Comparison of ENCODE assay signal across 26 mouse cellular contexts in genomic region chr16:28408294-28408693, GRCm38 (mm10).
A peak's percentile ranks its signal among the peaks of the same experiment; 100 is the strongest.
DNase-seq lines count a peak whose midpoint lies in the region; ATAC-seq and TF ChIP-seq lines count a peak whose summit lies in the region.
"Had no signal": no experiment of that assay in that cellular context is flagged by ENCODE, and none has a peak within 500 bp of the region (broad histone marks: within the 10 kb centered on the region; RNA-seq: fewer than 3 reads in every experiment).

No protein-coding gene starts in this region.

- no peak; the same call in 1 of the 2 replicates for ATAC-seq in midbrain, embryonic 14.5 days (ENCODE audit: low FRiP score, low TSS enrichment)
- ATAC-seq in heart, embryonic 11.5 days (replicated peaks; ENCODE audit: insufficient number of reproducible peaks, low FRiP score, low TSS enrichment) = no peak
- ATAC-seq: forebrain, embryonic 15.5 days; intestine, embryonic 16.5 days; lung, postnatal 0 days had no signal

- no peaks in the 10 kb centered on the region for H3K9me3 ChIP-seq in midbrain, embryonic 14.5 days (ENCODE audit: control insufficient read depth, low read length)
- H3K9me3 ChIP-seq in midbrain, embryonic 10.5 days (replicated peaks) = no peaks in the 10 kb centered on the region
- no peaks in the 10 kb centered on the region for H3K9me3 ChIP-seq in heart, embryonic 11.5 days (replicated peaks; ENCODE audit: control insufficient read depth, low read length)
- H3K9me3 ChIP-seq: embryonic facial prominence, embryonic 13.5 days; forebrain, embryonic 10.5 days; forebrain, embryonic 15.5 days; heart, embryonic 13.5 days; limb, embryonic 13.5 days; neural tube, embryonic 12.5 days had no signal

- H3K27ac ChIP-seq in midbrain, embryonic 14.5 days (replicated peaks; ENCODE audit: low read depth, low read length) = no peak overlapping the region
- H3K27ac ChIP-seq in midbrain, embryonic 10.5 days (replicated peaks) = no peak overlapping the region
- H3K27ac ChIP-seq in heart, embryonic 11.5 days (ENCODE audit: low read depth, low read length) = no peak overlapping the region
- no peak overlapping the region for H3K27ac ChIP-seq in thymus, adult 2 months (ENCODE audit: control insufficient read depth, insufficient read depth, low read length)
- H3K27ac ChIP-seq: embryonic facial prominence, embryonic 13.5 days; forebrain, embryonic 10.5 days; forebrain, embryonic 15.5 days; heart, adult 2 months; heart, embryonic 13.5 days; limb, embryonic 13.5 days; neural tube, embryonic 12.5 days had no signal

- H3K4me3 ChIP-seq in midbrain, embryonic 14.5 days (replicated peaks; ENCODE audit: low read depth, low read length) = no peak overlapping the region
- H3K4me3 ChIP-seq in midbrain, embryonic 10.5 days = no peak overlapping the region
- no peak overlapping the region for H3K4me3 ChIP-seq in heart, embryonic 11.5 days (ENCODE audit: low read depth, low read length)
- no peak overlapping the region for H3K4me3 ChIP-seq in thymus, adult 2 months (ENCODE audit: control insufficient read depth, insufficient read depth, low read length)
- H3K4me3 ChIP-seq: embryonic facial prominence, embryonic 13.5 days; forebrain, embryonic 10.5 days; forebrain, embryonic 15.5 days; heart, adult 2 months; heart, embryonic 13.5 days; limb, embryonic 13.5 days; neural tube, embryonic 12.5 days had no signal

- H3K36me3 ChIP-seq in midbrain, embryonic 14.5 days (ENCODE audit: control insufficient read depth, insufficient read depth, low read length) = no peaks in the 10 kb centered on the region
- no peaks in the 10 kb centered on the region for H3K36me3 ChIP-seq in midbrain, embryonic 10.5 days
- no peaks in the 10 kb centered on the region for H3K36me3 ChIP-seq in heart, embryonic 11.5 days (ENCODE audit: control insufficient read depth, insufficient read depth, low read length)
- H3K36me3 ChIP-seq in thymus, adult 2 months (ENCODE audit: control insufficient read depth, insufficient read depth, low read length) = no peaks in the 10 kb centered on the region
- H3K36me3 ChIP-seq: embryonic facial prominence, embryonic 13.5 days; forebrain, embryonic 10.5 days; forebrain, embryonic 15.5 days; heart, embryonic 13.5 days; limb, embryonic 13.5 days; neural tube, embryonic 12.5 days had no signal

- H3K4me1 ChIP-seq in midbrain, embryonic 14.5 days (ENCODE audit: control insufficient read depth, insufficient read depth, low read length) = no peaks in the 10 kb centered on the region
- H3K4me1 ChIP-seq in midbrain, embryonic 10.5 days = no peaks in the 10 kb centered on the region
- H3K4me1 ChIP-seq in heart, embryonic 11.5 days (ENCODE audit: control insufficient read depth, insufficient read depth, low read length) = no peaks in the 10 kb centered on the region
- H3K4me1 ChIP-seq in thymus, adult 2 months (replicated peaks; ENCODE audit: control insufficient read depth, insufficient read depth, low read length) = no peaks in the 10 kb centered on the region
- H3K4me1 ChIP-seq: embryonic facial prominence, embryonic 13.5 days; forebrain, embryonic 10.5 days; limb, embryonic 13.5 days; neural tube, embryonic 12.5 days had no signal

- H3K9ac ChIP-seq in midbrain, embryonic 14.5 days (replicated peaks; ENCODE audit: low read length) = no peak overlapping the region
- no peak overlapping the region for H3K9ac ChIP-seq in heart, embryonic 11.5 days (ENCODE audit: low read depth, low read length)
- H3K9ac ChIP-seq: embryonic facial prominence, embryonic 13.5 days; forebrain, embryonic 15.5 days; heart, embryonic 13.5 days; limb, embryonic 13.5 days; neural tube, embryonic 12.5 days had no signal

- no peaks in the 10 kb centered on the region for H3K27me3 ChIP-seq in midbrain, embryonic 14.5 days (ENCODE audit: control insufficient read depth, insufficient read depth, low read length)
- H3K27me3 ChIP-seq in midbrain, embryonic 10.5 days (ENCODE audit: low read depth, poor library complexity, severe bottlenecking) = no peaks in the 10 kb centered on the region
- no peaks in the 10 kb centered on the region for H3K27me3 ChIP-seq in heart, embryonic 11.5 days (ENCODE audit: control insufficient read depth, insufficient read depth, low read length)
- no peaks in the 10 kb centered on the region for H3K27me3 ChIP-seq in thymus, adult 2 months (ENCODE audit: control insufficient read depth, insufficient read depth, low read length)
- H3K27me3 ChIP-seq: embryonic facial prominence, embryonic 13.5 days; forebrain, embryonic 15.5 days; heart, embryonic 13.5 days; limb, embryonic 13.5 days; neural tube, embryonic 12.5 days had no signal

- TF ChIP-seq POLR2A in thymus, adult 2 months (IDR thresholded peaks at IDR 0.05; ENCODE audit: control insufficient read depth, extremely low read depth, insufficient read depth, low read length, poor library complexity) = no peak

- no peak for TF ChIP-seq CTCF in thymus, adult 2 months (IDR thresholded peaks at IDR 0.05; ENCODE audit: borderline replicate concordance, control insufficient read depth, extremely low read depth, insufficient read depth, low read length, poor library complexity)

- WGBS in midbrain, embryonic 14.5 days = 61% methylated on average over 7 of the region's 7 CpGs
- 81% methylated on average over 7 of the region's 7 CpGs for WGBS in midbrain, embryonic 10.5 days
- 67% methylated on average over 7 of the region's 7 CpGs for WGBS in heart, embryonic 11.5 days (ENCODE audit: insufficient replicate concordance)
- 80% methylated on average over 7 of the region's 7 CpGs for WGBS in thymus, adult 2 months

- intact Hi-C loops in left cerebral cortex, postnatal 10 days (cut with DNase I) = no loop called here

- DNase-seq in left cerebral cortex, adult 18-20 months (ENCODE audit: low spot score in 2 of 2) = peak; percentile 14 to 30
- DNase-seq in left cerebral cortex, postnatal 10 days (ENCODE audit: extremely low spot score in 1 of 2, low spot score in 2 of 2) = no peak
- DNase-seq in midbrain, embryonic 14.5 days = peak; percentile 5
- DNase-seq in midbrain, embryonic 10.5 days (ENCODE audit: low spot score) = no peak
- DNase-seq in Muller cell, postnatal 12 days (ENCODE audit: inconsistent ontology term) = peak; percentile 7
- DNase-seq in brain, adult 2 months (ENCODE audit: low read depth, low spot score) = peak; percentile 68
- DNase-seq in thymus, adult 2 months = no peak
- DNase-seq: adrenal gland, adult 8-10 months; B cell, adult 2 months; cerebellum, adult 11 months; cerebellum, postnatal 10 days; heart, adult 2 months; heart, postnatal 10 days; kidney, adult 8-10 months; kidney, postnatal 10 days; layer of hippocampus, postnatal 36 days had no signal

- no peak overlapping the region for H3K4me2 ChIP-seq in midbrain, embryonic 14.5 days (ENCODE audit: low read length)
- H3K4me2 ChIP-seq in heart, embryonic 11.5 days = no peak overlapping the region
- H3K4me2 ChIP-seq: embryonic facial prominence, embryonic 13.5 days; forebrain, embryonic 15.5 days; heart, embryonic 13.5 days; limb, embryonic 13.5 days; liver, embryonic 11.5 days; neural tube, embryonic 12.5 days had no signal

Comparison
In these comparisons a context has a peak if more than half of its experiments do, and no peak if none do; other contexts are left out.
1. DNase-seq: peak in left cerebral cortex, adult 18-20 months (2 of 2), midbrain, embryonic 14.5 days (single experiment), Muller cell, postnatal 12 days (single experiment) and brain, adult 2 months (single experiment); none in left cerebral cortex, postnatal 10 days (0 of 2), midbrain, embryonic 10.5 days (single experiment) and thymus, adult 2 months (single experiment).